In the genomic region with DNA sequence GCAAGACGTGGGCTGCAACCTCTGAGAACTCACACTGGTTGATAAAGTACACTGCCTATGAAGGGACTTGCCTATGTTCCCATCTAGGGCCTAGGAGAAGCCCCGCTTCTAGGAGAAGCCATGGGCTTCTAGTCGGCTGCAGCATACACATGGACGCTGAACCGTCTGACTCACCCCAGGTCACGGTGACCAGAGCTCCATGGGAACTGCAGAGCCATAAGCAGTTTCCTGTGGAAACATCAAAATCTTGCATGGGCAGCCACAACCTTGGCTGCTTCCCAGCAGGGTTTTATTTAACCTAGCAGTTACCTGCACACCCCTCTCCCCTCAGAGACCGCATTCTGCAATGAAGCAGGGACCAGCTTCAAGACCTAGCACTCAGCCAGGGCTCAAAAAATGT, we compare ENCODE assay signal across 31 mouse cellular contexts. TPM values are rescaled to one million over a fixed set of nuclear protein-coding genes. Genes with fewer than 3 reads are reported as not detected.
A peak's percentile ranks its signal among the peaks of the same experiment; 100 is the strongest.
DNase-seq lines count a peak whose midpoint lies in the region; TF ChIP-seq lines count a peak whose summit lies in the region.
"Had no signal": no experiment of that assay in that cellular context is flagged by ENCODE, and none has a peak within 500 bp of the region (broad histone marks: within the 10 kb centered on the region; RNA-seq: fewer than 3 reads in every experiment).

No protein-coding gene starts in this region.

- intact Hi-C loops in gastrocnemius, adult 2 months (cut with DNase I) = loop anchor here (10.0 kb wide), 1 partner anchor 789 kb away; a partner anchor contains a TSS
- intact Hi-C loops in gastrocnemius, postnatal 14 days (cut with DNase I; ENCODE audit: low total_unique reads) = no loop called here

- H3K36me3 ChIP-seq in testis, adult 2 months (ENCODE audit: control insufficient read depth, insufficient read depth, low read length) = no peaks in the 10 kb centered on the region
- H3K36me3 ChIP-seq: embryonic facial prominence, embryonic 12.5 days; embryonic facial prominence, embryonic 15.5 days; heart, embryonic 10.5 days; heart, embryonic 13.5 days had no signal

- no peak for DNase-seq in gastrocnemius, adult 2 months
- DNase-seq in gastrocnemius, postnatal 14 days = no peak
- DNase-seq in ovary, adult 18-20 months (ENCODE audit: low spot score) = peak; percentile 51
- no peak for DNase-seq in ovary, postnatal 14 days (ENCODE audit: low spot score)
- DNase-seq in testis, postnatal 14 days (ENCODE audit: low spot score) = no peak
- DNase-seq in kidney, adult 11 months = no peak
- no peak for DNase-seq in B cell, adult 2 months
- DNase-seq: cerebellum, adult 11 months; cerebellum, adult 2 months; cerebellum, adult 9-11 months; cerebellum, postnatal 25 days; forebrain, postnatal 0 days; gastrocnemius, postnatal 36 days; heart, adult 2 months; heart, postnatal 14 days; heart, postnatal 4 days had no signal

- H3K4me3 ChIP-seq in gastrocnemius, adult 2 months = no peak overlapping the region
- peak overlapping the region; percentile 40 for H3K4me3 ChIP-seq in testis, adult 2 months (ENCODE audit: control insufficient read depth, low read depth, low read length)
- H3K4me3 ChIP-seq: embryonic facial prominence, embryonic 12.5 days; embryonic facial prominence, embryonic 15.5 days; heart, adult 2 months; heart, embryonic 10.5 days; heart, embryonic 13.5 days had no signal

- peaks cover 2% of the 10 kb centered on the region for H3K27me3 ChIP-seq in testis, adult 2 months (ENCODE audit: control insufficient read depth, insufficient read depth, low read length)
- H3K27me3 ChIP-seq: embryonic facial prominence, embryonic 12.5 days; embryonic facial prominence, embryonic 15.5 days; heart, embryonic 13.5 days had no signal

- TF ChIP-seq POLR2A in testis, adult 2 months (IDR thresholded peaks at IDR 0.05; ENCODE audit: control insufficient read depth, low read depth, low read length) = no peak

- H3K27ac ChIP-seq in gastrocnemius, adult 2 months = peak overlapping the region; percentile 39; the same call in 1 of the 2 replicates
- H3K27ac ChIP-seq in testis, adult 2 months (ENCODE audit: control insufficient read depth, insufficient read depth, low read depth, low read length) = peak overlapping the region; percentile 12; the same call in 1 of the 2 replicates
- H3K27ac ChIP-seq: embryonic facial prominence, embryonic 12.5 days; embryonic facial prominence, embryonic 15.5 days; heart, adult 2 months; heart, embryonic 10.5 days; heart, embryonic 13.5 days; hindbrain, embryonic 14.5 days; hindbrain, postnatal 0 days had no signal

- no peak for TF ChIP-seq CTCF in gastrocnemius, adult 2 months (IDR thresholded peaks at IDR 0.05)
- no peak for TF ChIP-seq CTCF in testis, adult 2 months (IDR thresholded peaks at IDR 0.05; ENCODE audit: control insufficient read depth, insufficient read depth, insufficient replicate concordance, low read depth, low read length)

- peaks cover 5% of the 10 kb centered on the region for H3K4me1 ChIP-seq in testis, adult 2 months (ENCODE audit: control insufficient read depth, insufficient read depth, low read length)

RNA-seq across cellular contexts. Expression of a gene that starts 4.6 kb away (rescaled TPM):
- 100 to 1,000 TPM in 1 of 2 experiments, 10 to 100 TPM in 1; 67.5 to 103 TPM for total RNA-seq in gastrocnemius, adult 2 months (2021)
- 10 to 100 TPM; 26.4 to 35.9 TPM for total RNA-seq in gastrocnemius, postnatal 14 days (2021)
- 29.2 and 36.8 TPM in 2 replicates for polyA plus RNA-seq in testis, adult 2 months (2012; rRNA removed)

RNA-seq across cellular contexts. Expression of a gene that starts 33.2 kb away (rescaled TPM):
- not detected for total RNA-seq in gastrocnemius, adult 2 months (2021)
- not detected for total RNA-seq in gastrocnemius, postnatal 14 days (2021)
- polyA plus RNA-seq in testis, adult 2 months (2012; rRNA removed) = 1.1 and 1.2 TPM in 2 replicates
- total RNA-seq: adrenal gland, adult 18-20 months; adrenal gland, postnatal 10 days; adrenal gland, postnatal 4 days; common myeloid progenitor, adult 5-6 weeks; gastrocnemius, adult 8-10 months; gastrocnemius, postnatal 36 days; granulocyte monocyte progenitor cell, adult 5-6 weeks; heart, adult 2 months; heart, postnatal 14 days; heart, postnatal 4 days had no signal
- polyA plus RNA-seq: forebrain, embryonic 11.5 days; hindbrain, embryonic 11.5 days had no signal

RNA-seq across cellular contexts. Expression of a gene that starts 45.0 kb away (rescaled TPM):
- total RNA-seq in gastrocnemius, adult 2 months (2021) = 1 to 10 TPM; 4.7 to 5.9 TPM
- total RNA-seq in gastrocnemius, postnatal 14 days (2021) = 1 to 10 TPM; 5.1 to 5.3 TPM
- polyA plus RNA-seq in testis, adult 2 months (2012; rRNA removed) = 54.2 and 55.9 TPM in 2 replicates
